Mouse (Mus musculus): ENCODE results near the gene Sufu.

DNA sequence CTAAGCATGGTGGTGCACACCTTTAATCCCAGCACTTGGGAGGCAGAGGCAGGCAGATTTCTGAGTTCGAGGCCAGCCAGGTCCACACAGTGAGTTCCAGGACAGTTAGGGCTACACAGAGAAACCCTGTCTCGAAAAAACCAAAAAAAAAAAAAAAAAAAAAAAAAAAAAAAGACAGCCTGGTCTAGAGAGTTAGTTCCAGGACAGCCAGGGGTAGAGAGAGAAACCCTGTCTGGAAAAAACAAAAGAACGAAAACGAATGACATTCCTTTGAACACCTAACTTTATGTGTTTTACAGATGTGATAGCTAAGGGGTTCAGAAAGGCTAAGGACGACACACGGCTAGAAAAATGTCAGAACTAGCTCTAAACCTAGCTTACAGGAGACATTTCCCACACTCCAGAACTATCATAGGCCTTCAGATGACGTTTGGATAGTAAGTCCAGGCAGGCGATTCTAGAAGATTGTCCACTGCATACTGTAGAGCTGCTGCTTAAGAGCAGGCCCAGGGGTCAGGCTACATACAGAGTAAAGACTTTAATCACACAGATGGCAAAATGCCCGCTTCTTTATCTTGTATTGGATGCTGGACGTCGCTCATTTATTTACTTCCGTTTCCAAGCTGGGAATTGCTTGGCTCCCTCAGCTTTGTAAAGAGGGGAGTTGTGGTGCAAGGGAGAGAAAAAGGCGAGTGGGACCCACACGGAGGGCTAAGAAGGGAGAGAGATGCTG, 48.6 kb upstream of the Sufu start:
- TF ChIP-seq POLR2A (IDR thresholded peaks at IDR 0.05; ENCODE audit: insufficient read length, low read depth) (no peak), TCF12 (IDR thresholded peaks at IDR 0.05; ENCODE audit: insufficient read depth, poor library complexity, severe bottlenecking) (no peak), POLR2AphosphoS2 (IDR thresholded peaks at IDR 0.05; ENCODE audit: insufficient read length, low read depth) (no peak), USF1 (IDR thresholded peaks at IDR 0.05; ENCODE audit: low read depth) (no peak), CEBPB (IDR thresholded peaks at IDR 0.05; ENCODE audit: insufficient read depth, poor library complexity, severe bottlenecking) (no peak), MAX (IDR thresholded peaks at IDR 0.05; ENCODE audit: low read depth) (no peak), REST (IDR thresholded peaks at IDR 0.05; ENCODE audit: insufficient read depth, insufficient read length) (no peak), TCF3 (IDR thresholded peaks at IDR 0.05; ENCODE audit: insufficient read length, low read depth) (no peak), E2F4 (IDR thresholded peaks at IDR 0.05; ENCODE audit: insufficient read depth) (no peak)
